14 mouse cellular contexts compared by ENCODE assay signal in the genomic region with DNA sequence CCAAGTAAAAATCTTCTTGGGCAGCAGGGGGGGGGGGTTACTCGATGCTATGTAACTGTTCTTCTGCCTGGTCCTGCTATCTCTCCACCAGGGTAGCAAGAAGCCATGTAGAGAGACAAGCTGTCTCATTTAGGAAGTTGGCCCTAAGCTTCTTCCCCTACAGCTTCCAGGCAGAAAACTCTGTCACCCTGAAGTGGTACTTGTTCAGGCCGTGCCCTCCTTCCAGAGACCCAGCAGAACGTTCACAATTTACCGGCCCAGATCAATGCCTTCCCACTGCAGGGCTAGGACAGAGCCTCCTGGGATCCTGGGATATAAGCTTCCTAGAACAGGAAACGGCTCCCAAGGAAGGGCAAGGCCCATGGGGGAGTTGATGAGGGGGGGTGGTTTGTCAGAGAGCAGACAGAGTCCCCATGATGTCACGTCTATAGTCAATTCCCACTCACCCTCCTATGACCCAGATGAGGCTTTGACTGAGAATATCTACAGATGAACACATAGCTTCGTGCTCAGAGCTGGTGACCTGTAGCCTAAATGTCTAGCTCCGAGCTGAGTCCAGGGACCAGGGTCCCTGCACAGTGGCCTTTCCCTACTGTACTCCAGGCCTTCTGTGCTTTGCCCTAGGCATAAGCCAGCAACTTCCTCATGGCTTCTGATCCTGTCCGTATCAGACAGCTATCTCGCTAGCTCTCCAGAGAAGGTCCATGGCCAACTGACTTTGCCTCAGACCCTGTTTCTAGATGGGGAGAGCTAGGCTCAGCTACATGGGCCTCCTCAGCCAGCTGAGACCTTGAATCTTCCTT. TPM values are rescaled to one million over a fixed set of nuclear protein-coding genes. Genes with fewer than 3 reads are reported as not detected.
A peak's percentile ranks its signal among the peaks of the same experiment; 100 is the strongest.
DNase-seq lines count a peak whose midpoint lies in the region; ATAC-seq and TF ChIP-seq lines count a peak whose summit lies in the region.
"Had no signal": no experiment of that assay in that cellular context is flagged by ENCODE, and none has a peak within 500 bp of the region (broad histone marks: within the 10 kb centered on the region; RNA-seq: fewer than 3 reads in every experiment).

No protein-coding gene starts in this region.

- ATAC-seq in midbrain, postnatal 0 days (ENCODE audit: low FRiP score), result no peak
- ATAC-seq: inflammation-experienced regulatory T-cells, adult 6 months had no signal

- no peak for TF ChIP-seq CTCF in gastrocnemius, adult 2 months (IDR thresholded peaks at IDR 0.05)
- no peak for TF ChIP-seq CTCF in layer of hippocampus, adult 2 months (conservative IDR thresholded peaks at IDR 0.05)
- TF ChIP-seq CTCF in midbrain, postnatal 0 days (IDR thresholded peaks at IDR 0.05), result no peak

- 81% methylated on average over 10 of the region's 10 CpGs for WGBS in midbrain, postnatal 0 days

- H3K27me3 ChIP-seq in midbrain, postnatal 0 days (ENCODE audit: insufficient read depth, low read length), result no peaks in the 10 kb centered on the region
- H3K27me3 ChIP-seq: embryonic facial prominence, embryonic 12.5 days; liver, embryonic 13.5 days had no signal

- peaks cover 62% of the 10 kb centered on the region for H3K36me3 ChIP-seq in midbrain, postnatal 0 days (ENCODE audit: insufficient read depth, low read length)
- H3K36me3 ChIP-seq: liver, embryonic 13.5 days had no signal

- H3K4me3 ChIP-seq in gastrocnemius, adult 2 months, result peak overlapping the region; percentile 3; the same call in 1 of the 2 replicates
- H3K4me3 ChIP-seq in layer of hippocampus, adult 2 months, result no peak overlapping the region
- H3K4me3 ChIP-seq in midbrain, postnatal 0 days (ENCODE audit: low read depth, low read length), result no peak overlapping the region
- H3K4me3 ChIP-seq: embryonic facial prominence, embryonic 12.5 days; heart, embryonic 10.5 days; liver, embryonic 13.5 days had no signal

- peak; percentile 22 for DNase-seq in gastrocnemius, adult 2 months
- no peak for DNase-seq in gastrocnemius, postnatal 4 days (ENCODE audit: low spot score in 2 of 2)
- DNase-seq in layer of hippocampus, adult 2 months (ENCODE audit: low spot score in 2 of 2), result no peak
- DNase-seq in layer of hippocampus, adult 11-12 months (ENCODE audit: low spot score), result no peak
- DNase-seq in cerebellum, adult 9-10 months, result peak; percentile 55
- DNase-seq in midbrain, postnatal 0 days (ENCODE audit: low spot score), result no peak
- DNase-seq in right cerebral cortex, postnatal 36 days (ENCODE audit: low spot score in 2 of 2), result no peak
- no peak for DNase-seq in urinary bladder, postnatal 10 days (ENCODE audit: low spot score)
- DNase-seq: liver, embryonic 13.5 days had no signal

- intact Hi-C loops in gastrocnemius, adult 2 months (cut with DNase I), result no loop called here

- no peak overlapping the region for H3K4me2 ChIP-seq in midbrain, postnatal 0 days (ENCODE audit: low read depth, low read length, poor library complexity, severe bottlenecking)
- H3K4me2 ChIP-seq: embryonic facial prominence, embryonic 12.5 days; liver, embryonic 13.5 days had no signal

- no peak overlapping the region for H3K9ac ChIP-seq in midbrain, postnatal 0 days (replicated peaks; ENCODE audit: low read length, poor library complexity, severe bottlenecking)
- H3K9ac ChIP-seq: embryonic facial prominence, embryonic 12.5 days; liver, embryonic 13.5 days had no signal

- no peaks in the 10 kb centered on the region for H3K9me3 ChIP-seq in midbrain, postnatal 0 days (ENCODE audit: low read length)
- H3K9me3 ChIP-seq: embryonic facial prominence, embryonic 12.5 days; heart, embryonic 10.5 days; liver, embryonic 13.5 days had no signal

- no peaks in the 10 kb centered on the region for H3K4me1 ChIP-seq in midbrain, postnatal 0 days (ENCODE audit: insufficient read depth, low read length)
- H3K4me1 ChIP-seq: embryonic facial prominence, embryonic 12.5 days had no signal

- peak overlapping the region; percentile 84 for H3K27ac ChIP-seq in gastrocnemius, adult 2 months
- peak overlapping the region; percentile 87 for H3K27ac ChIP-seq in layer of hippocampus, adult 2 months
- peak overlapping the region; percentile 32; the same call in 1 of the 2 replicates for H3K27ac ChIP-seq in midbrain, postnatal 0 days (ENCODE audit: low read depth, low read length)
- H3K27ac ChIP-seq: embryonic facial prominence, embryonic 12.5 days; heart, embryonic 10.5 days; liver, embryonic 13.5 days had no signal

RNA-seq across cellular contexts. Expression of a gene that starts 33.5 kb away (rescaled TPM):
- 10 to 100 TPM; 15.4 to 47.2 TPM for total RNA-seq in gastrocnemius, adult 2 months (2021)
- 1 to 10 TPM; 6.9 to 9.3 TPM for total RNA-seq in gastrocnemius, postnatal 4 days (2021)
- total RNA-seq in layer of hippocampus, adult 2 months (2021), result 1 to 10 TPM; 3.1 to 3.9 TPM
- total RNA-seq in midbrain, postnatal 0 days (2014; rRNA removed), result 1.6 TPM in 2 replicates
- 0.86 and 2.8 TPM in 2 replicates for polyA plus RNA-seq in midbrain, postnatal 0 days (2015; fragmentation: Nextera tagmentation; extraction: Ambion mirVana)
- total RNA-seq: megakaryocyte progenitor cell, adult 5-6 weeks; neutrophil, adult 5-6 weeks had no signal
- polyA plus RNA-seq: inflammation-experienced regulatory T-cells, adult 6 months had no signal

Comparison
In these comparisons a context has a peak if more than half of its experiments do, and no peak if none do; other contexts are left out.
1. DNase-seq: peak in gastrocnemius, adult 2 months (single experiment) and cerebellum, adult 9-10 months (single experiment); none in gastrocnemius, postnatal 4 days (0 of 2), layer of hippocampus, adult 2 months (0 of 2), layer of hippocampus, adult 11-12 months (single experiment), midbrain, postnatal 0 days (single experiment), right cerebral cortex, postnatal 36 days (0 of 2) and urinary bladder, postnatal 10 days (single experiment).
2. H3K27ac ChIP-seq: peak in every context shown above with its lines; median percentile 87 in layer of hippocampus, adult 2 months; 84 in gastrocnemius, adult 2 months; 32 in midbrain, postnatal 0 days.